Mouse (Mus musculus) adrenal gland, adult 2 months (tissue): ENCODE measurements at regions not wholly inside any gene's neighbourhood (a gene's known extent, or its start where the extent isn't known, plus 50 kb on each side); places are given as distances from the start of the nearest gene placed in this dataset.

ENCODE experiments used
- DNase-seq: peaks from one replicate; pipeline ENCODE4 v3.0.0; 2021

DNA sequence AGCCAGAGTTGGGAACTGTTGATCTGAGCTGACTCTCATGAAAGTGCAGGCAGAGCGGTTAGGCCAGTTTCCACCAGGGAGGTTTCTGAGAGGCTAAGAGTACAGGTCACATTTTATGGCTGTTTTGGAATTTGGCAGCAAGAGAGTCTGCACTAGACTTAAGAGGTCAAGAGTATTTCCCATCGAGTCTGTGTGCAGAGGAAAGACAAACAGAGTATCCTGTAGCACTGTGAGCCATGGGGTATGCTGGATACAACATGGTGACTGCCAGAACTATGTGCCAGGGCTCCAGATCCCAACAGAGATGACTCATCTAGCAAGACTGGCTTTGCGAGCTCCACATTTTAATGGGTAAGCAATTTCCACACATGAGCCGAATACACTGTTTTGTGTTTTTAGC lies 146.0 kb upstream of the Mpped2 start:
- peak; percentile 23 for DNase-seq

- no peak for DNase-seq
Measured at GRCm38 (mm10) chr2:106553666-106554065, 139.4 kb upstream of the Mpped2 start.

DNA sequence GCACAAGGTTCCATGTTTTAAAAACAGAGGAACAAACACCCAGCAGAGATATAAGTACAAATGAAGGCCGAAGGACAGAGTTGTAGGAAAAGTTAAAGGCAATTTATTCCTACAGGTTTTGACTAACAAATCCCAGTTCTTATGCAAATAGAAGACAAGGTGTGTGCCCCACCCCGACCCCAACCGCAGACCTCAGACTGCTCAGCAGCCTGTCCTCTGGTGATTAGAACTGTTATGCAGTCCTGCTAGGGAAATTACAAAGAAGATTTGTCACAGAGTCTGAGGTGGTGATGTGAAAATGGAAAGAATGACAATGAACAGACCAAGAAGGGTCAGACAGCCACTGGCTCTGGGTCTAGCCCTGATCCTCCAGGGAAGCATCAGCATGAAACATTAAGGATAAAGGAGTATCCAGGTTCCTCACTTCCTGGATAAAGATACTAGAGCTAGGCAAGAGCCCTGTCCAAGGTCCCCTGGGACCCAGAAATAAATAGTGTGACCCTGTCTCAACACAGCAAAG lies 131.4 kb upstream of the Mpped2 start:
- no peak for DNase-seq

DNA sequence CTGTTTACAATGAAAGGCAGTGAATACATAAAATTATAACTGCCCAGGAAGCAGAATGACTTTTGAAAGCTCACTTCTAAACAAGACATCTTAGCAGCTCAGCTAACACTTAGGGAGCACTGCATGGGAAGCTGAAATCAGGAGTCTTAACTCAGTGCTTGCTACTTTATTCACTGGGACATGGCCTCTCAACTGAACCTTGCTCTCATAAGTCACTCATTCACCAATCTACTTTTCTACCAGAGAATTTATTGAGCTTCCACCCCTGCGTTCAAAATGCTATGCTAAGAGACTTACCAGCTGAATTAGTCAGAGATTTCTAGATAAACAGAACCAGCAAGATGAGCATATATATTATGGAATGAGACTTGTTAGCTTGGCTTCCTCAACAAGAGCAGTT lies 122.8 kb upstream of the Mpped2 start:
- no peak for DNase-seq

DNA sequence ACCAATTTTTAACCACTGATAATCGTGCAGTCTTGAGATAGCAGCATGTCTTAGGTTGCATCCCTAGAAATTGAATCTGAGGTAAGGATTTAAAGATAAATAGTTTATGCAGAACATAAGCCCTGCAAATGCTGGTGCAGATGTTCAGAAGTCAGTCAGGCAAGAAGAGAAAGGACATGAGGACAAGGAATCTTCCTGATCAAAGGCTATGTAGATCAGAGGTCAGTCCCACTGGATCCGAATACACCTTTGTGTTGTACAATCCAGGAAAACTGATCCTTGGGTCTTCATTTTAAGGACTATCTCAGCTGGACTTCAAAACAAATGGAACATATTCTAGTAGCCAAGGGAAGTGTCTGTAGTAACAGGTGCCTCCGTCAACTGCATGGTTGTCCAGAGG lies 121.7 kb upstream of the Mpped2 start:
- DNase-seq, result no peak

GRCm38 (mm10) chr2:106571913-106572312 lies 121.2 kb upstream of the Mpped2 start:
- DNase-seq, result peak; percentile 82

DNA sequence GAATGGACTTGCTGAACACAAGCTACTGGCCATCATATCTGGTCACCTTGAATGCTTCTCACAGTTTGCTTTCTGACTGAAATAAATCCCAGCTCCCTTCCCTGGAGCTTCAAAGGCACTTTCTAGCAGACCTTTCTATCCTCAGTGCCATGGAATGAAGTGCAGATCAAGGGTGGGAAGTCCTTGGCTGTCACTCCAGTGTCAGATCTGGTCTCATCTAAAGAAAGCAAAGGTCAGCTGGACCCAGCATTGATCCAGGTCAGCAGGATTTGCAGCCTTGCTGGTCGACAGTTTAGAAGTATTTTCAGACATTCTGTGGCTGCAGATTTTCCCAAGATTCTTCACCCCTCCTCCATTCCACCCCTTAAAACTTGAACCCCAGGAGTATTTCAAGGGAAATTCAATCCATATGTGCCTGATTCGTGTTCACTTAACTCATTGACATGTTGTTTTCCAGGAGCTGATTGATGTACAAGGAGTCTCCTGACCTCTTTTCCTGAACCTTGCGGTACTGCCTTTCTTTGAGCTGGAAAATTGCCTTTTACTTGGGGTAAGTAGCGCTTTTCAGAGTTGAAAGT lies 116.2 kb upstream of the Mpped2 start:
- DNase-seq, result peak; percentile 58

- no peak for DNase-seq
Measured at GRCm38 (mm10) chr2:106578062-106578461, 115.0 kb upstream of the Mpped2 start.

GRCm38 (mm10) chr2:106580663-106581062 lies 112.4 kb upstream of the Mpped2 start:
- peak; percentile 61 for DNase-seq

GRCm38 (mm10) chr2:106621251-106621650 lies 71.8 kb upstream of the Mpped2 start:
- no peak for DNase-seq

DNA sequence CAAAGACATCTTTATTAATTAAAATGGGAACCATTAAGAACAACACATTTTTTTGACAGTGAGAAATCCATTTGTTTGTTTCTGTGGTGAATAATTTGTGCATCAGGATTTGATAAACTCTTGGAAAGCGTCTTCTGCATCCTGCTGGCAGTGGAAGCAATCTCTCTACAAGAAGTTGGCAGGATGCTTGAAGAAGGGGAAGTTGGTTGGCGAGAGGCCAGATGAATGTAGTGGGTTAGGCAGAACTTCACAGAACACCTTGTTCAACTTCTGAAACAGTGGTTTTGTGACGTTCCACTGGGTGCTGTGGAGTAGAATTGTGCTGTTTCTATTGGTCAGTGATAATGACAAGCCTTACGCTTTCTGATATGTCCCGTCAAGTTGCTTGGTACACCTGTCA lies 70.7 kb upstream of the Mpped2 start:
- DNase-seq, result no peak

- DNase-seq, result no peak
Measured at GRCm38 (mm10) chr2:106623680-106624079, 69.4 kb upstream of the Mpped2 start.

GRCm38 (mm10) chr2:106631986-106632385 lies 61.1 kb upstream of the Mpped2 start:
- DNase-seq, result no peak
